1 mouse cellular context compared by ENCODE assay signal in genomic region chr11:75716661-75717325, GRCm38 (mm10).
TF ChIP-seq lines count a peak whose summit lies in the region.

No protein-coding gene starts in this region.

TF ChIP-seq in CH12.LX, 34 proteins besides CTCF, POLR2A, EP300 and RAD21 (continued from another document):
- TF ChIP-seq MAX (IDR thresholded peaks at IDR 0.05; ENCODE audit: low read length) (no peak), POLR2AphosphoS2 (IDR thresholded peaks at IDR 0.05; ENCODE audit: low read depth, low read length) (no peak), TCF12 (IDR thresholded peaks at IDR 0.05; ENCODE audit: low read depth, low read length) (no peak), MXI1 (IDR thresholded peaks at IDR 0.05; ENCODE audit: low read depth, low read length) (no peak), MAFK (IDR thresholded peaks at IDR 0.05; ENCODE audit: insufficient replicate concordance, low read length) (no peak), MAZ (IDR thresholded peaks at IDR 0.05; ENCODE audit: low read depth, low read length) (no peak), E2F4 (IDR thresholded peaks at IDR 0.05; ENCODE audit: insufficient replicate concordance, low read depth, low read length) (no peak), TBP (conservative IDR thresholded peaks at IDR 0.05; ENCODE audit: low read depth, low read length) (no peak), SMC3 (IDR thresholded peaks at IDR 0.05; ENCODE audit: low read depth, low read length) (peak; percentile 41), RCOR1 (conservative IDR thresholded peaks at IDR 0.05; ENCODE audit: low read depth, low read length) (no peak), CHD1 (IDR thresholded peaks at IDR 0.05; ENCODE audit: low read depth, low read length) (no peak), ZNF384 (IDR thresholded peaks at IDR 0.05; ENCODE audit: low read depth, low read length) (peak; percentile 59)
